Mouse (Mus musculus) spleen, adult 2 months (tissue): ENCODE data around the gene Prkca.

Experiments
- CTCF ChIP-seq: fragments of 200-500 bp; IDR thresholded peaks from 2 replicates; pipeline ENCODE4 v1.5.1; 2011; ENCODE audit warnings: mild to moderate bottlenecking, inconsistent platforms; ENCODE audit not compliant: insufficient read depth, insufficient read length, insufficient replicate concordance; ENCODE audit errors: extremely low read depth
- POLR2A ChIP-seq: fragments of 200-500 bp; IDR thresholded peaks from 2 replicates; pipeline ENCODE4 v1.6.1; 2011; ENCODE audit warnings: low read depth, low read length, inconsistent platforms

GRCm38 (mm10) chr11:108244241-108244640, 99.5 kb downstream of the Prkca start:
- TF ChIP-seq POLR2A (no peak), CTCF (no peak)
